Mouse (Mus musculus) hindbrain, embryonic 12.5 days (tissue): Measurements from ENCODE around the gene March4. TPM values are rescaled to one million over a fixed set of nuclear protein-coding genes. Genes with fewer than 3 reads are reported as not detected.

ENCODE experiments used
- ATAC-seq: fragments of 200-750 bp; cut with Nextera tagmentation; 2 replicates; pipeline ENCODE4 v1.8.0; 2017; ENCODE audit warnings: moderate TSS enrichment; ENCODE audit not compliant: low FRiP score
- H3K27ac ChIP-seq: fragments of 300-500 bp; sonication (generic); 2 replicates; pipeline ENCODE4 v1.5.1; 2016; ENCODE audit warnings: mild to moderate bottlenecking
- H3K27me3 ChIP-seq: fragments of 300-500 bp; sonication (generic); 2 replicates; pipeline ENCODE4 v1.6.1; 2016; ENCODE audit warnings: mild to moderate bottlenecking
- H3K36me3 ChIP-seq: fragments of 300-500 bp; sonication (generic); 2 replicates; pipeline ENCODE4 v1.6.1; 2016; ENCODE audit warnings: mild to moderate bottlenecking
- H3K4me1 ChIP-seq: fragments of 300-500 bp; sonication (generic); 2 replicates; pipeline ENCODE4 v1.6.1; 2016
- H3K4me2 ChIP-seq: fragments of 300-500 bp; sonication (generic); replicated peaks from 2 replicates; pipeline ENCODE4 v1.6.1; 2016; ENCODE audit warnings: mild to moderate bottlenecking
- H3K4me3 ChIP-seq: fragments of 300-500 bp; sonication (generic); 2 replicates; pipeline ENCODE4 v1.5.1; 2016; ENCODE audit warnings: mild to moderate bottlenecking
- H3K9ac ChIP-seq: fragments of 300-500 bp; sonication (generic); 2 replicates; pipeline ENCODE4 v1.6.1; 2016; ENCODE audit warnings: mild to moderate bottlenecking, moderate library complexity
- H3K9me3 ChIP-seq: fragments of 300-500 bp; sonication (generic); replicated peaks from 2 replicates; pipeline ENCODE4 v1.6.1; 2016; ENCODE audit warnings: mild to moderate bottlenecking
- WGBS: fragments of 180-500 bp; shearing (Covaris S2); methylation state at CpG from one replicate; pipeline ENCODE4 v1.1.7; 2016; 5-methylcytosine and 5-hydroxymethylcytosine counted together
- polyA plus RNA-seq: library from polyadenylated mRNA; unstranded; fragments of >200 nt; fragmentation: Nextera tagmentation; extraction: Ambion mirVana; gene quantifications from 2 replicates; pipeline ENCODE4 v1.2.1, GENCODE M21; 2016

March4 gene
- polyA plus RNA-seq, 1 experiment from 2014 or later = 2.9 TPM

DNA sequence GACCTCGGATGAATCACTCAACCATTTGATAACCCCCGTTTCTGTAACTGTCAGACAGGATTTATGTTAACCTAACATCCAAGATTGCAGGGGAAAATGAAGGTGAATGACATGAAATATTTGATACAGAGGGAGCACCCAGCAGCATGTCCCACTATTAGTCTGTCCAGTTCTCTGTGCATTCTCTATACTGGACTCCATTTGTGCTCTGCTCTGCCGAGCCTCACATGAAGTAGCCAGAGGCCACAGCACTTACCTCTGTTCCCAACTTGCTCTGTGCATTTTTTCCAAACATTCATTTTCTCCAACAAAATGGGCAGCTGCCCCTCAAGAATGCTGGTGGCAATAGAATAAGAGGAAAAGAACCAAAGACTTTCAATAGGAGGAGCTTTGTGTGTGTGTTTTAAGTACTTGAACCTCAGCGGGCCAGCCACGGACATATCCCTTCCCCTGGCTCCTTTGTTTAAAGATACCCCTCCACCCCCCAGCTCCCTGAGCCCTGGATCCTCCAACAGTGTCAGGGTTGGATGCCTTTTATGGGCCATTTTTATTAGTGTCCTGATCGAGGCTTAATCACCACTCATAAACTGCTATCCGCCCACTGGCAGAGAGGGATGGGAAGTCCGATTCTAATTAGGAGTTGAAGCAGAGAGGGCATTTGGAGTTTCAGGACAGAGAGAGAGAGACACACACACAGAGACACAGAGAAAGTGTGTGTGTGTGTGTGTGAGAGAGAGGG is 135.2 kb downstream of the March4 start:
- peaks cover 3% of the 10 kb centered on the region for H3K4me1 ChIP-seq
- no peaks in the 10 kb centered on the region for H3K27me3 ChIP-seq
- 0 out of 2 replicates have a peak overlapping the region, but pooled peaks have one; percentile 15 for H3K9ac ChIP-seq
- no peak overlapping the region for H3K4me3 ChIP-seq
- H3K36me3 ChIP-seq = 0 out of 2 replicates have a peak, but pooled peaks cover 7% of the 10 kb centered on the region
- H3K9me3 ChIP-seq = no peaks in the 10 kb centered on the region
- WGBS = 76% methylated on average over 8 of the region's 8 CpGs
- H3K4me2 ChIP-seq = no peak overlapping the region
- ATAC-seq = no peak
- no peak overlapping the region for H3K27ac ChIP-seq

DNA sequence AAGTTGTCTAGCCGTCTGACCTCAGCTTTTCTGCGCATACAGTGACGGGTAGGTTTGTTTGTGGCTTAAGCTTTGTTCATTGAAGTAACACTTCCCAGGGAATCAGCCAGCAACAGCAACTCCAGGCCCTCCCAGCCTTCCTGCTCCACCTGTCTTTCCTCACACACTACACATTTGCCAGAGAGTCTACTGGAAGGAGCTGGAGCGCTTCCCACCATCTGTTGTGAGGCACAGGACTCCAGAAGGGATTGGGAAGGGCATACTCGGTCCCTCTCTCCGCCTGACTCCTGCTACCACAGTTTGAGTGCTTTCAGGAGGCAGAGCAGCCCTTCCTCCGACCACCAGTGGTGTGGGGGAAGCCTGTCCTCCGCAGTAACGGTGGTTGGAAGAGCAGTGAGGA is 136.1 kb downstream of the March4 start:
- WGBS = 89% methylated on average over 9 of the region's 9 CpGs
- Histone ChIP-seq H3K36me3 (peaks cover 12% of the 10 kb centered on the region), H3K9ac (no peak overlapping the region), H3K4me3 (no peak overlapping the region), H3K4me2 (no peak overlapping the region), H3K27me3 (no peaks in the 10 kb centered on the region), H3K27ac (no peak overlapping the region), H3K4me1 (no peaks in the 10 kb centered on the region), H3K9me3 (no peaks in the 10 kb centered on the region)
- ATAC-seq = no peak

- Histone ChIP-seq H3K27me3 (no peaks in the 10 kb centered on the region), H3K36me3 (peaks cover 19% of the 10 kb centered on the region), H3K4me1 (no peaks in the 10 kb centered on the region), H3K4me3 (no peak overlapping the region), H3K9me3 (no peaks in the 10 kb centered on the region), H3K4me2 (no peak overlapping the region), H3K27ac (no peak overlapping the region), H3K9ac (no peak overlapping the region)
- 90% methylated on average over 8 of the region's 8 CpGs for WGBS
- no peak for ATAC-seq
Observed at GRCm38 (mm10) chr1:72399720-72400401, 136.9 kb downstream of the March4 start.

- H3K4me1 ChIP-seq = no peaks in the 10 kb centered on the region
- H3K27me3 ChIP-seq = no peaks in the 10 kb centered on the region
- no peak overlapping the region for H3K27ac ChIP-seq
- 81% methylated on average over 4 of the region's 4 CpGs for WGBS
- H3K9me3 ChIP-seq = no peaks in the 10 kb centered on the region
- no peak overlapping the region for H3K9ac ChIP-seq
- no peak overlapping the region for H3K4me2 ChIP-seq
- H3K4me3 ChIP-seq = no peak overlapping the region
- no peak for ATAC-seq
- H3K36me3 ChIP-seq = peaks cover 21% of the 10 kb centered on the region; the same call in 1 of the 2 replicates
Observed at GRCm38 (mm10) chr1:72390420-72390819, 146.3 kb downstream of the March4 start.

DNA sequence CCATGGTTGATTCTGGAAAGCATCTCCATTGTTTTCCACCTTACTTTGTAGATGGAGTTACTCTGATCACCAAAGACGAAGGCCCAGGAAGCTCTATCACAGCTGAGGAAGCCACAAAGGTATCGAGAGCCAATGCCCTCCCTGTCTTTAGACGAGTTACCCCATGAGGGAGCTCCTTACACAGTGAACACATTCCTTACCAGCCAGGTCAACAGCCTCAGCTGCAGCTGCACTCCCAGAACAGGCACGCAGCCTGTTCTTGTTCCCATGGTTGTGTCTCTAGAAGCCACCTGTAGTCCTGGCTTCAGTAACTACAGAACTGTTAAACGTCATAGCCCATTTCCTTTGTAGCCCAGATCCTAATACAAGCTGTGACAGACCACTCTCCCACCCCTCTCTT is 153.1 kb downstream of the March4 start:
- Histone ChIP-seq H3K36me3 (0 out of 2 replicates have a peak, but pooled peaks cover 17% of the 10 kb centered on the region), H3K9me3 (no peaks in the 10 kb centered on the region), H3K27me3 (no peaks in the 10 kb centered on the region), H3K27ac (no peak overlapping the region), H3K4me2 (no peak overlapping the region), H3K9ac (no peak overlapping the region), H3K4me1 (no peaks in the 10 kb centered on the region), H3K4me3 (no peak overlapping the region)
- ATAC-seq = no peak
- 87% methylated on average over 5 of the region's 5 CpGs for WGBS

DNA sequence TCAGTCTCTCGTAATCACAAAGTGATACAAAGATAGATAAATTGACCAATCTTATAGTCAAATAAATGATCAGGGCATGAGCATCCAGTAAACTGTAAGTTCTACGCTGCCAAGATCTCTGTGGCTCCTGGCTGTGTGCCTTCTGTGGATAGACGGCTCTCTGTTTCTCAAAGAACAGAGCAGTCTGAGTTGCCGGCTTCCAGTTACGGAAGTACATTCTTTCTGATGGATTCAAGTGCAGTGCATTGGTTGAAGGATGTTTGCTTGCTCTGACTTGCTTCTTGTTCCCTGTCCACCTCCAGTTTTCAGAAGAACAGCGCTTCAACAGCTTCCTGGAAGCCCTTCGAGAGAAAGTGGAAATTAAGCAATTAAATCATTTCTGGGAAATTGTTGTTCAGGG is 153.7 kb downstream of the March4 start:
- no peak for ATAC-seq
- Histone ChIP-seq H3K4me3 (no peak overlapping the region), H3K36me3 (0 out of 2 replicates have a peak, but pooled peaks cover 16% of the 10 kb centered on the region), H3K4me1 (no peaks in the 10 kb centered on the region), H3K9me3 (no peaks in the 10 kb centered on the region), H3K9ac (no peak overlapping the region), H3K27ac (no peak overlapping the region), H3K4me2 (no peak overlapping the region), H3K27me3 (no peaks in the 10 kb centered on the region)
- WGBS = 92% methylated on average over 7 of the region's 7 CpGs

DNA sequence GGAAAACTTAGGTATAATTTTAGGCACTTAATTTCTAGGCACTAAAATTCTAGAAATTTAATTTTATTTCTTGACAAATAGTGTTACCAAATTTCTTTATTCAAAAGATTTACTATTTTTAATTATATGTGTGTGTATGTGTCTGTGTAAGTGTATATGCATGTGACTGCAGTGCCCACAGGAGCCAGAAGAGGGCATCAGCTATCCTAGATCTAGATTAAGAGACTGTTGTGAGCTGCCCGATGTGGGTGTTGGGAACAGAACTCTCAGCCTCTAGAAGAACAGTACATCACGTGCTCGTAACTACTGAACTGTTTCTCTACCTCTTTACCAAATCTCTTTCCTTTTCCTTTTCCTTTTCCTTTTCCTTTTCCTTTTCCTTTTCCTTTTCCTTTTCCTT is 156.2 kb downstream of the March4 start:
- WGBS = 96% methylated on average over 3 of the region's 3 CpGs
- no peak for ATAC-seq
- H3K27ac ChIP-seq = no peak overlapping the region
- no peak overlapping the region for H3K9ac ChIP-seq
- H3K4me1 ChIP-seq = no peaks in the 10 kb centered on the region
- H3K36me3 ChIP-seq = 0 out of 2 replicates have a peak, but pooled peaks cover 9% of the 10 kb centered on the region
- H3K4me3 ChIP-seq = no peak overlapping the region
- no peak overlapping the region for H3K4me2 ChIP-seq
- no peaks in the 10 kb centered on the region for H3K27me3 ChIP-seq
- H3K9me3 ChIP-seq = no peaks in the 10 kb centered on the region

DNA sequence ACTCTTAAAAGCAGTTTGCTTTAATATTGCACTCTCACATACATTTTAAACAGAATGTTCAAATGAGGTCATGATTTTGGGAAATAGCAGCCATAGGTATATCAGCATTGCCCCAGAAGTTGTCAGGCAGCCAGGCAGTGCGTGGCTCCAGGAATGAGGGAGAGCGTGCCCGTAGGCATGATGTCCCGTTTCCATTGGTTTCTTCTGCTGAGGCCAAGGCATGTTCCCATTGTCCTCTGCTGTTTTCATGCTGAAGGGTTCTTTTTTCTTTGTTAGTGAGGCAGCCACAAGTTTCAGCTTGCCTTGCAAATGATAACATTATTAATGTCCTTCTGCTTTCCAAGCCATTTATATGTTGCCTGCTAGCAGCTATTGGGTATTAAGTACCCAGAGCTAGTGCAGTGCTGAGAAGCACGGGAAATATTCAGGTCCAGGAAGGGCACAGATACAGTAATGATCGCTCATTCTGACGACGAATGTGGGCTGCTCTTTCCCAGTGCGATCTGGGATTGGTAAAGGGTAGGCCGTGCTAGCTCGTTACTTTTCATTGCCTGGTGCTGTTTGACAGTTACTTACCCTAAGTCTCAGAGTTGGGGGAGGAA is 156.9 kb downstream of the March4 start:
- H3K4me2 ChIP-seq = no peak overlapping the region
- no peaks in the 10 kb centered on the region for H3K9me3 ChIP-seq
- WGBS = 91% methylated on average over 11 of the region's 11 CpGs
- no peak overlapping the region for H3K4me3 ChIP-seq
- H3K36me3 ChIP-seq = 0 out of 2 replicates have a peak, but pooled peaks cover 9% of the 10 kb centered on the region
- no peak overlapping the region for H3K27ac ChIP-seq
- H3K27me3 ChIP-seq = no peaks in the 10 kb centered on the region
- ATAC-seq = no peak
- no peak overlapping the region for H3K9ac ChIP-seq
- no peaks in the 10 kb centered on the region for H3K4me1 ChIP-seq

DNA sequence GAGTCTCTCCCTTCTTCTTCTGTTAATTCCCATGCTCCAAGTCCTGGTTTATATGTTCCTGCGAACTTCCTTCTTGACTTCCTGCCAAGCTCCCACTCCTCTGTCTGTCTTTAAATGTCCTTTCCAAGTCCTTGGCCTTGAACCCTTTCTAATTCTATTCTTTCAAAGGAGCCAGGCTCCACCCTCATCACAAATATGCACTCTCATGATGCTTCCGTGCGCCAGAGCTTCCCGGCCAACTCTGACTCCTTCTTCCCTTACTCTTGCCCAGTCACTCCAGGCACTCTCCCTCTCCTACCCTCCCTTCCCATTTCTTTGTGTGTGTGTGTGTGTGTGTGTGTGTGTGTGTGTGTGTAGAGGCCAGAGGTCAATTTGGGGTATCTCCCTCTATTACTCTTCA is 158.6 kb downstream of the March4 start:
- WGBS = 93% methylated on average over 4 of the region's 4 CpGs
- H3K9ac ChIP-seq = no peak overlapping the region
- H3K4me2 ChIP-seq = no peak overlapping the region
- no peak for ATAC-seq
- no peaks in the 10 kb centered on the region for H3K27me3 ChIP-seq
- no peak overlapping the region for H3K27ac ChIP-seq
- H3K4me3 ChIP-seq = no peak overlapping the region
- H3K4me1 ChIP-seq = no peaks in the 10 kb centered on the region
- no peaks in the 10 kb centered on the region for H3K9me3 ChIP-seq
- H3K36me3 ChIP-seq = 0 out of 2 replicates have a peak, but pooled peaks cover 2% of the 10 kb centered on the region

Other genes with a start within 250 kb of the March4 start
- 44.0 and 47.0 TPM in 2 replicates for gene Xrcc5, start 229.5 kb downstream of the March4 start, polyA plus RNA-seq
- gene Smarcal1, start 46.3 kb upstream of the March4 start, polyA plus RNA-seq = 31.2 and 34.5 TPM in 2 replicates
- gene Ankar, start 163.6 kb upstream of the March4 start, polyA plus RNA-seq = not detected in 2 replicates
- gene Rpl37a, start 174.4 kb upstream of the March4 start, polyA plus RNA-seq = 1,194 and 1,379 TPM in 2 replicates